Mouse (Mus musculus): ENCODE results near the gene Etnk1. TPM values are rescaled to one million over a fixed set of nuclear protein-coding genes. Genes with fewer than 3 reads are reported as not detected.

The Etnk1 gene
- polyA plus RNA-seq, 1 experiment, result 113 TPM

- TF ChIP-seq CTCF (IDR thresholded peaks at IDR 0.05; ENCODE audit: borderline replicate concordance, control insufficient read depth, extremely low read depth, insufficient read depth, low read length, poor library complexity) (no peak), POLR2A (IDR thresholded peaks at IDR 0.05; ENCODE audit: control insufficient read depth, extremely low read depth, insufficient read depth, low read length, poor library complexity) (no peak)
- no peak for DNase-seq
- no peaks in the 10 kb centered on the region for H3K4me1 ChIP-seq (replicated peaks; ENCODE audit: control insufficient read depth, insufficient read depth, low read length)
- H3K27me3 ChIP-seq (ENCODE audit: control insufficient read depth, insufficient read depth, low read length), result no peaks in the 10 kb centered on the region
- no peak overlapping the region for H3K4me3 ChIP-seq (ENCODE audit: control insufficient read depth, insufficient read depth, low read length)
- WGBS, result 93% methylated on average over 8 of the region's 8 CpGs
- H3K27ac ChIP-seq (ENCODE audit: control insufficient read depth, insufficient read depth, low read length), result no peak overlapping the region
- no peaks in the 10 kb centered on the region for H3K36me3 ChIP-seq (ENCODE audit: control insufficient read depth, insufficient read depth, low read length)
These were observed 62.9 kb downstream of the Etnk1 start for GRCm38 (mm10) chr6:143229906-143230305.

DNA sequence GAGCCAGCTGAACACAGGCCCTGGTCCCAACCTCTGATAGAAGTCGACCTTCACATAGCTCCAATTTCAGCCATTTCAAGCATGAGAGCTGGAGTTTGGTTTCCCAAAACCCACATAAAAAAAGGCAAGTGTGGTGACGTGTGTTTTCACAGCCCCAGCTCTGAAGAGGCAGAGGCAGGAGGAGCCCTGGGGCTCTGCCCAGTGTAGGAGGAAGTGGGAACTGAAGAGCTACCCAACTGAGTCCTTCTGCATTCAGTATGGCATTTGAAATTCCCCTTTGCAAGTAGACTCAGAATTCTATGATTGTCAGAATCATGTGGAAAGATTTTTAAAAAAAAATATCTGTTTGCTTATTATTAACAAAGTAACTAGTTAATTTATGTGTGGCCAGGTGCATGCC, 63.9 kb downstream of the Etnk1 start:
- WGBS, result 16% methylated on average over 2 of the region's 2 CpGs
- Histone ChIP-seq H3K4me1 (replicated peaks; ENCODE audit: control insufficient read depth, insufficient read depth, low read length) (no peaks in the 10 kb centered on the region), H3K27ac (ENCODE audit: control insufficient read depth, insufficient read depth, low read length) (no peak overlapping the region), H3K27me3 (ENCODE audit: control insufficient read depth, insufficient read depth, low read length) (no peaks in the 10 kb centered on the region), H3K4me3 (ENCODE audit: control insufficient read depth, insufficient read depth, low read length) (no peak overlapping the region), H3K36me3 (ENCODE audit: control insufficient read depth, insufficient read depth, low read length) (no peaks in the 10 kb centered on the region)
- no peak for DNase-seq
- TF ChIP-seq POLR2A (IDR thresholded peaks at IDR 0.05; ENCODE audit: control insufficient read depth, extremely low read depth, insufficient read depth, low read length, poor library complexity), result no peak
- TF ChIP-seq CTCF (IDR thresholded peaks at IDR 0.05; ENCODE audit: borderline replicate concordance, control insufficient read depth, extremely low read depth, insufficient read depth, low read length, poor library complexity), result no peak

- H3K4me3 ChIP-seq (ENCODE audit: control insufficient read depth, insufficient read depth, low read length), result no peak overlapping the region
- H3K36me3 ChIP-seq (ENCODE audit: control insufficient read depth, insufficient read depth, low read length), result no peaks in the 10 kb centered on the region
- 91% methylated on average over 11 of the region's 11 CpGs for WGBS
- no peak for DNase-seq
- no peaks in the 10 kb centered on the region for H3K27me3 ChIP-seq (ENCODE audit: control insufficient read depth, insufficient read depth, low read length)
- TF ChIP-seq CTCF (IDR thresholded peaks at IDR 0.05; ENCODE audit: borderline replicate concordance, control insufficient read depth, extremely low read depth, insufficient read depth, low read length, poor library complexity) (no peak), POLR2A (IDR thresholded peaks at IDR 0.05; ENCODE audit: control insufficient read depth, extremely low read depth, insufficient read depth, low read length, poor library complexity) (no peak)
- no peaks in the 10 kb centered on the region for H3K4me1 ChIP-seq (replicated peaks; ENCODE audit: control insufficient read depth, insufficient read depth, low read length)
- H3K27ac ChIP-seq (ENCODE audit: control insufficient read depth, insufficient read depth, low read length), result no peak overlapping the region
These were observed 65.7 kb downstream of the Etnk1 start for GRCm38 (mm10) chr6:143232718-143233117.

GRCm38 (mm10) chr6:143234868-143235267, 67.8 kb downstream of the Etnk1 start:
- H3K4me3 ChIP-seq (ENCODE audit: control insufficient read depth, insufficient read depth, low read length), result no peak overlapping the region
- no peaks in the 10 kb centered on the region for H3K4me1 ChIP-seq (replicated peaks; ENCODE audit: control insufficient read depth, insufficient read depth, low read length)
- TF ChIP-seq CTCF (IDR thresholded peaks at IDR 0.05; ENCODE audit: borderline replicate concordance, control insufficient read depth, extremely low read depth, insufficient read depth, low read length, poor library complexity) (no peak), POLR2A (IDR thresholded peaks at IDR 0.05; ENCODE audit: control insufficient read depth, extremely low read depth, insufficient read depth, low read length, poor library complexity) (no peak)
- no peaks in the 10 kb centered on the region for H3K36me3 ChIP-seq (ENCODE audit: control insufficient read depth, insufficient read depth, low read length)
- H3K27me3 ChIP-seq (ENCODE audit: control insufficient read depth, insufficient read depth, low read length), result no peaks in the 10 kb centered on the region
- no peak overlapping the region for H3K27ac ChIP-seq (ENCODE audit: control insufficient read depth, insufficient read depth, low read length)
- 91% methylated on average over 8 of the region's 8 CpGs for WGBS
- no peak for DNase-seq

- no peak for DNase-seq
- 93% methylated on average over 21 of the region's 21 CpGs for WGBS
- H3K4me3 ChIP-seq (ENCODE audit: control insufficient read depth, insufficient read depth, low read length), result no peak overlapping the region
- H3K27me3 ChIP-seq (ENCODE audit: control insufficient read depth, insufficient read depth, low read length), result no peaks in the 10 kb centered on the region
- H3K4me1 ChIP-seq (replicated peaks; ENCODE audit: control insufficient read depth, insufficient read depth, low read length), result no peaks in the 10 kb centered on the region
- H3K36me3 ChIP-seq (ENCODE audit: control insufficient read depth, insufficient read depth, low read length), result no peaks in the 10 kb centered on the region
- TF ChIP-seq CTCF (IDR thresholded peaks at IDR 0.05; ENCODE audit: borderline replicate concordance, control insufficient read depth, extremely low read depth, insufficient read depth, low read length, poor library complexity) (no peak), POLR2A (IDR thresholded peaks at IDR 0.05; ENCODE audit: control insufficient read depth, extremely low read depth, insufficient read depth, low read length, poor library complexity) (no peak)
- H3K27ac ChIP-seq (ENCODE audit: control insufficient read depth, insufficient read depth, low read length), result no peak overlapping the region
These were observed 72.5 kb downstream of the Etnk1 start for GRCm38 (mm10) chr6:143239362-143240074.

- Histone ChIP-seq H3K27ac (ENCODE audit: control insufficient read depth, insufficient read depth, low read length) (no peak overlapping the region), H3K27me3 (ENCODE audit: control insufficient read depth, insufficient read depth, low read length) (no peaks in the 10 kb centered on the region), H3K36me3 (ENCODE audit: control insufficient read depth, insufficient read depth, low read length) (no peaks in the 10 kb centered on the region), H3K4me3 (ENCODE audit: control insufficient read depth, insufficient read depth, low read length) (no peak overlapping the region), H3K4me1 (replicated peaks; ENCODE audit: control insufficient read depth, insufficient read depth, low read length) (no peaks in the 10 kb centered on the region)
- no peak for TF ChIP-seq POLR2A (IDR thresholded peaks at IDR 0.05; ENCODE audit: control insufficient read depth, extremely low read depth, insufficient read depth, low read length, poor library complexity)
- no peak for TF ChIP-seq CTCF (IDR thresholded peaks at IDR 0.05; ENCODE audit: borderline replicate concordance, control insufficient read depth, extremely low read depth, insufficient read depth, low read length, poor library complexity)
- 97% methylated on average over 5 of the region's 5 CpGs for WGBS
- DNase-seq, result no peak
These were observed 76.2 kb downstream of the Etnk1 start for GRCm38 (mm10) chr6:143243191-143243590.
